Mouse (Mus musculus) embryonic facial prominence, embryonic 13.5 days (tissue): ENCODE measurements around the gene Rflnb. TPM values are rescaled to one million over a fixed set of nuclear protein-coding genes. Genes with fewer than 3 reads are reported as not detected.

ENCODE experiments used
- ATAC-seq: fragments of 200-750 bp; cut with Nextera tagmentation; 2 replicates; pipeline ENCODE4 v1.8.0; 2017; ENCODE audit warnings: low read depth; ENCODE audit not compliant: insufficient number of reproducible peaks, insufficient read depth, low FRiP score, low TSS enrichment
- H3K27ac ChIP-seq: fragments of 300-500 bp; sonication (generic); 2 replicates; pipeline ENCODE4 v1.5.1; 2015; ENCODE audit warnings: moderate library complexity, mild to moderate bottlenecking, inconsistent platforms
- H3K27me3 ChIP-seq: fragments of 300-500 bp; sonication (generic); 2 replicates; pipeline ENCODE4 v1.6.1; 2015; ENCODE audit warnings: mild to moderate bottlenecking, inconsistent platforms
- H3K36me3 ChIP-seq: fragments of 300-500 bp; sonication (generic); 2 replicates; pipeline ENCODE4 v1.6.1; 2015; ENCODE audit warnings: mild to moderate bottlenecking, inconsistent platforms
- H3K4me1 ChIP-seq: fragments of 300-500 bp; sonication (generic); 2 replicates; pipeline ENCODE4 v1.6.1; 2015; ENCODE audit warnings: inconsistent platforms
- H3K4me2 ChIP-seq: fragments of 300-500 bp; sonication (generic); 2 replicates; pipeline ENCODE4 v1.6.1; 2015; ENCODE audit warnings: moderate library complexity, mild to moderate bottlenecking, inconsistent platforms
- H3K4me3 ChIP-seq: fragments of 300-500 bp; sonication (generic); 2 replicates; pipeline ENCODE4 v1.5.1; 2015; ENCODE audit warnings: mild to moderate bottlenecking, inconsistent platforms
- H3K9ac ChIP-seq: fragments of 300-500 bp; sonication (generic); 2 replicates; pipeline ENCODE4 v1.6.1; 2015; ENCODE audit warnings: mild to moderate bottlenecking, inconsistent platforms
- H3K9me3 ChIP-seq: fragments of 300-500 bp; sonication (generic); 2 replicates; pipeline ENCODE4 v1.6.1; 2016; ENCODE audit warnings: inconsistent platforms
- WGBS: fragments of 180-500 bp; shearing (Covaris S2); methylation state at CpG from one replicate; pipeline ENCODE4 v1.1.7; 2015; ENCODE audit warnings: mixed read lengths; 5-methylcytosine and 5-hydroxymethylcytosine counted together
- polyA plus RNA-seq: library from polyadenylated mRNA; unstranded; fragments of >200 nt; fragmentation: Nextera tagmentation; extraction: Ambion mirVana; gene quantifications from 2 replicates; pipeline ENCODE4 v1.2.1, GENCODE M21; 2015

Rflnb gene
- polyA plus RNA-seq, 1 experiment from 2014 or later: 54.0 TPM

- ATAC-seq: no peak
- H3K9ac ChIP-seq: no peak overlapping the region
- WGBS: 40% methylated on average over 2 of the region's 2 CpGs
Observed at GRCm38 (mm10) chr11:75980413-75980812, 47.2 kb downstream of the Rflnb start.

GRCm38 (mm10) chr11:75978051-75978450 is 49.5 kb downstream of the Rflnb start:
- Histone ChIP-seq H3K36me3 (no peaks in the 10 kb centered on the region), H3K27me3 (no peaks in the 10 kb centered on the region), H3K27ac (no peak overlapping the region), H3K4me1 (peaks cover 2% of the 10 kb centered on the region; the same call in 1 of the 2 replicates), H3K4me2 (no peak overlapping the region), H3K4me3 (no peak overlapping the region), H3K9me3 (no peaks in the 10 kb centered on the region), H3K9ac (no peak overlapping the region)
- 70% methylated on average over 6 of the region's 6 CpGs for WGBS
- no peak for ATAC-seq

More at GRCm38 (mm10) chr11:75980413-75980812, 47.2 kb downstream of the Rflnb start:
- no peak overlapping the region for H3K27ac ChIP-seq
- no peak overlapping the region for H3K4me2 ChIP-seq
- H3K27me3 ChIP-seq: no peaks in the 10 kb centered on the region
- H3K4me1 ChIP-seq: no peaks in the 10 kb centered on the region; the same call in 1 of the 2 replicates
- H3K36me3 ChIP-seq: no peaks in the 10 kb centered on the region
- no peaks in the 10 kb centered on the region for H3K9me3 ChIP-seq
- H3K4me3 ChIP-seq: no peak overlapping the region

GRCm38 (mm10) chr11:75976748-75977147 is 50.8 kb downstream of the Rflnb start:
- H3K9ac ChIP-seq: no peak overlapping the region
- no peaks in the 10 kb centered on the region for H3K27me3 ChIP-seq
- peaks cover 5% of the 10 kb centered on the region; the same call in 1 of the 2 replicates for H3K4me1 ChIP-seq
- no peaks in the 10 kb centered on the region for H3K36me3 ChIP-seq
- no peak overlapping the region for H3K4me2 ChIP-seq
- ATAC-seq: no peak
- no peaks in the 10 kb centered on the region for H3K9me3 ChIP-seq
- H3K27ac ChIP-seq: no peak overlapping the region
- 64% methylated on average over 8 of the region's 8 CpGs for WGBS
- H3K4me3 ChIP-seq: no peak overlapping the region

- H3K4me2 ChIP-seq: no peak overlapping the region
- WGBS: 74% methylated on average over 1 of the region's 1 CpGs
- peaks cover 5% of the 10 kb centered on the region; the same call in 1 of the 2 replicates for H3K4me1 ChIP-seq
- no peak overlapping the region for H3K27ac ChIP-seq
- H3K9me3 ChIP-seq: no peaks in the 10 kb centered on the region
- no peak for ATAC-seq
- H3K27me3 ChIP-seq: 0 out of 2 replicates have a peak, but pooled peaks cover 3% of the 10 kb centered on the region
- H3K4me3 ChIP-seq: no peak overlapping the region
- no peak overlapping the region for H3K9ac ChIP-seq
- H3K36me3 ChIP-seq: no peaks in the 10 kb centered on the region
Observed at GRCm38 (mm10) chr11:75973988-75974387, 53.6 kb downstream of the Rflnb start.

GRCm38 (mm10) chr11:75972916-75973567 is 54.5 kb downstream of the Rflnb start:
- 10% methylated on average over 7 of the region's 7 CpGs for WGBS
- no peak overlapping the region for H3K4me3 ChIP-seq
- no peaks in the 10 kb centered on the region for H3K36me3 ChIP-seq
- H3K27me3 ChIP-seq: peaks cover 7% of the 10 kb centered on the region; the same call in 1 of the 2 replicates
- no peak overlapping the region for H3K4me2 ChIP-seq
- no peaks in the 10 kb centered on the region for H3K9me3 ChIP-seq
- ATAC-seq: no peak
- H3K9ac ChIP-seq: no peak overlapping the region
- H3K4me1 ChIP-seq: 0 out of 2 replicates have a peak, but pooled peaks cover 5% of the 10 kb centered on the region
- H3K27ac ChIP-seq: no peak overlapping the region

- no peak overlapping the region for H3K9ac ChIP-seq
- H3K9me3 ChIP-seq: no peaks in the 10 kb centered on the region
- no peak for ATAC-seq
- H3K27me3 ChIP-seq: peaks cover 12% of the 10 kb centered on the region; the same call in 1 of the 2 replicates
- no peak overlapping the region for H3K4me3 ChIP-seq
- 84% methylated on average over 3 of the region's 3 CpGs for WGBS
- no peak overlapping the region for H3K27ac ChIP-seq
- H3K4me2 ChIP-seq: no peak overlapping the region
- 0 out of 2 replicates have a peak, but pooled peaks cover 5% of the 10 kb centered on the region for H3K4me1 ChIP-seq
- no peaks in the 10 kb centered on the region for H3K36me3 ChIP-seq
Observed at GRCm38 (mm10) chr11:75972188-75972587, 55.4 kb downstream of the Rflnb start.

GRCm38 (mm10) chr11:75970629-75971028 is 57.0 kb downstream of the Rflnb start:
- no peak for ATAC-seq
- WGBS: 20% methylated on average over 3 of the region's 3 CpGs
- peaks cover 12% of the 10 kb centered on the region for H3K4me1 ChIP-seq
- H3K9me3 ChIP-seq: no peaks in the 10 kb centered on the region
- H3K27ac ChIP-seq: no peak overlapping the region
- peaks cover 19% of the 10 kb centered on the region for H3K27me3 ChIP-seq
- H3K9ac ChIP-seq: no peak overlapping the region
- H3K4me3 ChIP-seq: no peak overlapping the region
- H3K4me2 ChIP-seq: no peak overlapping the region
- no peaks in the 10 kb centered on the region for H3K36me3 ChIP-seq

Other genes with a start within 250 kb of the Rflnb start
- gene Doc2b, start 231.7 kb downstream of the Rflnb start, polyA plus RNA-seq: 2.5 TPM in 2 replicates
- gene Rph3al, start 89.4 kb downstream of the Rflnb start, polyA plus RNA-seq: 2.6 and 3.2 TPM in 2 replicates
- gene 1700016K19Rik, start 27.9 kb downstream of the Rflnb start, polyA plus RNA-seq: 0.76 and 0.88 TPM in 2 replicates
- 36.5 and 38.5 TPM in 2 replicates for gene Vps53, start 151.9 kb upstream of the Rflnb start, polyA plus RNA-seq
- 20.7 and 20.8 TPM in 2 replicates for gene Fam57a, start 151.9 kb upstream of the Rflnb start, polyA plus RNA-seq
- 0.65 TPM in 1 of 2 replicates, not detected in the other for gene Dbil5, start 189.8 kb upstream of the Rflnb start, polyA plus RNA-seq
- gene Gemin4, start 189.9 kb upstream of the Rflnb start, polyA plus RNA-seq: 27.3 and 33.8 TPM in 2 replicates
- 24.9 and 25.2 TPM in 2 replicates for gene Mrm3, start 215.9 kb upstream of the Rflnb start, polyA plus RNA-seq
- gene Glod4, start 215.9 kb upstream of the Rflnb start, polyA plus RNA-seq: 126 and 138 TPM in 2 replicates